Mouse (Mus musculus): ENCODE data around the gene Nphp4.

The Nphp4 gene

GRCm38 (mm10) chr4:152568662-152569395, 92.3 kb downstream of the Nphp4 start:
- no peak for DNase-seq

GRCm38 (mm10) chr4:152574266-152574665, 97.8 kb downstream of the Nphp4 start:
- no peak for DNase-seq

GRCm38 (mm10) chr4:152576826-152577225, 100.3 kb downstream of the Nphp4 start:
- DNase-seq: no peak

GRCm38 (mm10) chr4:152579956-152580355, 103.5 kb downstream of the Nphp4 start:
- no peak for DNase-seq

- no peak for DNase-seq
Measured at GRCm38 (mm10) chr4:152582206-152582605, 105.7 kb downstream of the Nphp4 start.

- no peak for DNase-seq
Measured at GRCm38 (mm10) chr4:152583616-152584015, 107.1 kb downstream of the Nphp4 start.

GRCm38 (mm10) chr4:152585526-152585925, 109.0 kb downstream of the Nphp4 start:
- no peak for DNase-seq

GRCm38 (mm10) chr4:152586175-152586574, 109.7 kb downstream of the Nphp4 start:
- DNase-seq: peak in 1 of 2 experiments; percentile 17

GRCm38 (mm10) chr4:152604285-152604684, 127.8 kb downstream of the Nphp4 start:
- no peak for DNase-seq

- no peak for DNase-seq
Measured at GRCm38 (mm10) chr4:152609196-152609595, 132.7 kb downstream of the Nphp4 start.

- no peak for DNase-seq
Measured at GRCm38 (mm10) chr4:152610026-152610425, 133.5 kb downstream of the Nphp4 start.
